Mouse (Mus musculus) liver, embryonic 14.5 days (tissue): ENCODE measurements around the gene Actn1. TPM values are rescaled to one million over a fixed set of nuclear protein-coding genes. Genes with fewer than 3 reads are reported as not detected.

ENCODE experiments used
- ATAC-seq: fragments of 200-750 bp; cut with Nextera tagmentation; 2 replicates; pipeline ENCODE4 v1.8.0; 2017; ENCODE audit warnings: moderate number of reproducible peaks, mild to moderate bottlenecking, moderate library complexity; ENCODE audit not compliant: insufficient read depth
- DNase-seq, 3 experiments: peaks; one replicate each; pipeline ENCODE4 v3.0.0-alpha.2; 2012 to 2013; ENCODE audit warnings: low read depth in 3 of 3, low spot score in 3 of 3
- H3K27ac ChIP-seq: fragments of 300-500 bp; sonication (generic); 2 replicates; pipeline ENCODE4 v1.5.1; 2014; ENCODE audit warnings: moderate library complexity, mild to moderate bottlenecking, control low read depth, inconsistent platforms
- H3K27me3 ChIP-seq: fragments of 300-500 bp; sonication (generic); 2 replicates; pipeline ENCODE4 v1.6.1; 2014; ENCODE audit warnings: mild to moderate bottlenecking, low read length, moderate library complexity; ENCODE audit not compliant: control insufficient read depth, insufficient read depth
- H3K36me3 ChIP-seq: fragments of 300-500 bp; sonication (generic); replicated peaks from 2 replicates; pipeline ENCODE4 v1.6.1; 2014; ENCODE audit warnings: low read depth; ENCODE audit not compliant: control insufficient read depth, insufficient read depth
- H3K4me1 ChIP-seq, 2 experiments: fragments of 200-500 bp in 1 of 2; fragments of 300-500 bp in 1 of 2; sonication (generic) in 1 of 2; replicated peaks; 2 replicates each; pipeline ENCODE4 v1.6.1; 2012 to 2014; ENCODE audit warnings: antibody characterized with exemption in 1 of 2, inconsistent platforms in 1 of 2, low read length in 1 of 2; ENCODE audit not compliant: control insufficient read depth in 2 of 2, insufficient read depth in 2 of 2
- H3K4me2 ChIP-seq: fragments of 300-500 bp; sonication (generic); 2 replicates; pipeline ENCODE4 v1.6.1; 2014; ENCODE audit warnings: low read depth, mild to moderate bottlenecking, control low read depth, moderate library complexity
- H3K4me3 ChIP-seq, 2 experiments: fragments of 200-500 bp in 1 of 2; fragments of 300-500 bp in 1 of 2; sonication (generic) in 1 of 2; 2 replicates each; pipeline ENCODE4 v1.5.1; 2012 to 2014; ENCODE audit warnings: low read depth in 2 of 2, low read length in 2 of 2, mild to moderate bottlenecking in 2 of 2, control low read depth in 1 of 2, inconsistent platforms in 1 of 2, moderate library complexity in 1 of 2; ENCODE audit not compliant: insufficient read depth in 1 of 2
- H3K9ac ChIP-seq: fragments of 300-500 bp; sonication (generic); replicated peaks from 2 replicates; pipeline ENCODE4 v1.6.1; 2014; ENCODE audit warnings: mild to moderate bottlenecking, control low read depth, moderate library complexity
- H3K9me3 ChIP-seq: fragments of 300-500 bp; sonication (generic); 2 replicates; pipeline ENCODE4 v1.6.1; 2016; ENCODE audit warnings: low read length, mixed read lengths; ENCODE audit not compliant: control insufficient read depth
- CTCF ChIP-seq: IDR thresholded peaks from 2 replicates; pipeline ENCODE4 v1.5.1; 2016; ENCODE audit warnings: antibody characterized with exemption, low read depth, control low read depth
- EP300 ChIP-seq: IDR thresholded peaks from 2 replicates; pipeline ENCODE4 v1.6.1; 2016; ENCODE audit warnings: antibody characterized with exemption, low read depth
- WGBS: fragments of 180-500 bp; shearing (Covaris S2); extraction: QIAGEN DNeasy Blood & Tissue Kit; methylation state at CpG from one replicate; pipeline ENCODE4 v1.1.7; 2014; ENCODE audit not compliant: insufficient replicate concordance; 5-methylcytosine and 5-hydroxymethylcytosine counted together
- polyA plus RNA-seq, 2 experiments: library from polyadenylated mRNA; depleted of rRNA in 1 of 2; stranded (reverse) in 1 of 2; unstranded in 1 of 2; fragments of >200 nt; fragmentation: Nextera tagmentation in 1 of 2; extraction: Ambion mirVana in 1 of 2; gene quantifications; 2 replicates each; pipeline versions ENCODE4 v1.2.1 to v1.2.3; 2012 to 2014

Gene Actn1
- polyA plus RNA-seq (2012; rRNA removed), result 9.8 and 14.0 TPM in 2 replicates
- polyA plus RNA-seq (2014; fragmentation: Nextera tagmentation; extraction: Ambion mirVana), result 5.6 and 6.9 TPM in 2 replicates

DNA sequence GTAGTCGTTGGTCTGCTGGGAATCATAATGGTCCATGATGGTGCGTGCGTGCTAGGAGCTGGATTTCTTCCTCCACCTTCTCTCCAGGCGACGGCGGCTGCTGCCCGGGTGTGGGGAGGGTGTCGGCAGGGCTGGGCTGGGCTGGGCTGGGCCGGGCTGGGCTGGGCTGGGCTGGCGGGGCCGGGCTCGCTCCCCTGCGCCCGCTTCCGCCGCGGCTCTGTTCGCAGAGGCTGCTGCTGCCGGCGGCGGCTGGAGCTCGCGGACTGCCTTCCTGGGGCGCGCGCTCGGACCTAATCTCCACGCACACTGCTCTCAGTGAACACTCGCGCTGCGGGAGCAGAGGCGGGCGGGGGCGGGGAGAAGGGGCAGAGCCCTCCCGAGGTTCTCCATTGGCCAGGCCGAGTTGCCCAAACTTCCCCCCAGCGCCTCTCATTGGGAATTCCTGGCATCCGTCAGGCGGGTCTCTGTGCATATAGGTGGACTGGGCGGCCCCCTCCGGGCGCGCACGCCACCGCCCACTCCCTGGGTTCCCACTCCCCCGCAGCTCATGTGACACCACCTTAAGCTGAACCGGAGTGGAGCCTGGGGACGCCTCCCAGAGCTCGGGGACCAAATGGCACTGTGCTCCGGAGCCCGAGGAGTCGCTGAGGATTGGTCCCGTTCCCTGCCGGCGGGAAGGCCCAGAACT lies at the start of gene Actn1:
Gene Actn1, minus strand, starts transcription at position 316 of the 688 bp plus-strand sequence.
- H3K27ac ChIP-seq, result no peak within 1 kb of the TSS
- H3K9me3 ChIP-seq, result no peaks in the 10 kb centered on the region
- DNase-seq (peak; percentile 42 to 50 (median 43)), ATAC-seq (peak; percentile 80)
- peak within 1 kb of the TSS; percentile 44 for H3K4me2 ChIP-seq
- H3K9ac ChIP-seq, result 0 out of 2 replicates have a peak within 1 kb of the TSS, but pooled peaks have one; percentile 35
- TF ChIP-seq CTCF (no peak), EP300 (no peak)
- H3K36me3 ChIP-seq, result no peaks in the 10 kb centered on the region
- no peaks in the 10 kb centered on the region for H3K4me1 ChIP-seq
- peaks cover 40% of the 10 kb centered on the region for H3K27me3 ChIP-seq
- peak within 1 kb of the TSS; percentile 54 to 65 for H3K4me3 ChIP-seq
- 0% methylated on average over 53 of the region's 55 CpGs for WGBS

DNA sequence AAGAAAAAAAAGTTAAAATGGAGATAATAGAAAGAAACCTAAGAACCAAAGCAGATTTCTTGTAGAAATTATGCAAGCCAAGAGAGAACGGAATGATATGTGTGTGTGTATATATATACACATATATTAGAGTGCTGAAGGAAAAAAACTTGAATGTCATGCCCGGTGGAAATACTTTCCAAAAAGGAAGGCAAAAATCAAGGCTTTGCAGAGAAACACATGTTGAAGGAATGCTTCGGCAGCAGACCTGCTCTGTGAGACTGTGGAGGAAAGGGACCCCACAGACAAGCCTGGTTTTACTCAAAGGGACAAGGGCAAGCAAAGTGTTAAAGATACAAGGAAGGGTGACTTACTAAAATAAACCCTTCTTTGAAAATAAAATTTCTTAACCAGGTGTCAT lies 47.4 kb upstream of the Actn1 start:
- Histone ChIP-seq H3K9me3 (no peaks in the 10 kb centered on the region), H3K4me3 (no peak overlapping the region), H3K4me2 (no peak overlapping the region), H3K4me1 (no peaks in the 10 kb centered on the region), H3K9ac (no peak overlapping the region), H3K27ac (no peak overlapping the region), H3K27me3 (no peaks in the 10 kb centered on the region), H3K36me3 (no peaks in the 10 kb centered on the region)
- TF ChIP-seq CTCF (no peak), EP300 (no peak)
- ATAC-seq (no peak), DNase-seq (no peak)
- 58% methylated on average over 3 of the region's 3 CpGs for WGBS

DNA sequence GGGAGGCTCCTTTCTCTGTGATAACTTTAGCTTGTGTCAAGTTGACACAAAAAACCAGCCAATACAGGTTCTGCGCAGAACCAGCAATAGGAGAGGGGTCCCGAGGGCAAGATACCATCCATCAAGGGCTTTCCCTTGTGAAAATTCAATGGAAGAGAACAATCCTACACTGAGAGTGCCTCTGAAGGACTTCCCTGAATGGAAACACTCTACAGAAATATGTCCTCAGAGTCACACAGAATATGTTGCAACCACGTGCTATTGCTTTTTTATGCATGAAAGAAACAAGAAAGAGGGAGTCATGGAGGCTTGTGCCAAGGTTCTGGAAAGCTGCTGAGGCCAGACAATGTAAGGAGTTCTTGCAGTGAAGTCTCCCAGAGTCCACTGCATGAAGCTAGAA lies 44.3 kb upstream of the Actn1 start:
- H3K4me3 ChIP-seq, result no peak overlapping the region
- no peaks in the 10 kb centered on the region for H3K27me3 ChIP-seq
- H3K9me3 ChIP-seq, result no peaks in the 10 kb centered on the region
- no peaks in the 10 kb centered on the region for H3K36me3 ChIP-seq
- H3K4me1 ChIP-seq, result no peaks in the 10 kb centered on the region
- no peak overlapping the region for H3K27ac ChIP-seq
- H3K4me2 ChIP-seq, result no peak overlapping the region
- ATAC-seq, result no peak
- H3K9ac ChIP-seq, result no peak overlapping the region
- WGBS, result 74% methylated on average over 3 of the region's 3 CpGs
- TF ChIP-seq EP300, result no peak
- TF ChIP-seq CTCF, result no peak
- DNase-seq, result no peak

DNA sequence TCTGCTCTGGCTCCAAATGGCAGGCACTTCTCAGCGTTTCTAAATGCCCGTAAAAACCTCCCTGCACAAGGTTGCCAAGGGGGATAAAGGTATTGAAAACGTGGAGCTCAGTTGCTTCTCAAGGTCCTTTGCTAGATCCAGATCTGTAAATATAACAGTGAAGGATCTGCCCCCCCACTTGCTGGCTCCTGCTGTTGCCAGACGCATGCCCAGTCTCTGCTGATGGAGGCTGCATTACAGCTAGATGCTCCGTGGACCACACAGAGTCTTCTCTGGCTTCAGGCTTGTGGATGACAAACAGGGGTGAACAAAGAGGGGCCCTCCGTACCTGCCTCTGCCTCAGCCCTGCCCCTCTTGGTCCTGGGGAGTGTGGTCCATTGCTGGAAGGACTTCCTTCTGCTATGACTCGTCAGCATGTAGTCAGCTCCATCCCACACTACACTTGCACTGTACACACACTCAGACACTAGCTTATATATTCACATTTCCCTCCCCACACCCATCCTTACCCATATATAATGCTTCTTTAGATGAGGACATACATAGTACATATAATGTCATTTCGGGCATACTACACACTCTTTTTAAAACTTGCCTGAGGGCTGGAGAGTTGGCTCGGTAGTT lies 40.8 kb upstream of the Actn1 start:
- no peak for DNase-seq
- no peaks in the 10 kb centered on the region for H3K36me3 ChIP-seq
- no peak for ATAC-seq
- H3K4me1 ChIP-seq, result no peaks in the 10 kb centered on the region
- no peaks in the 10 kb centered on the region for H3K27me3 ChIP-seq
- H3K4me3 ChIP-seq, result no peak overlapping the region
- TF ChIP-seq CTCF (no peak), EP300 (no peak)
- 57% methylated on average over 9 of the region's 9 CpGs for WGBS
- no peak overlapping the region for H3K4me2 ChIP-seq
- no peak overlapping the region for H3K27ac ChIP-seq
- no peak overlapping the region for H3K9ac ChIP-seq
- H3K9me3 ChIP-seq, result no peaks in the 10 kb centered on the region

DNA sequence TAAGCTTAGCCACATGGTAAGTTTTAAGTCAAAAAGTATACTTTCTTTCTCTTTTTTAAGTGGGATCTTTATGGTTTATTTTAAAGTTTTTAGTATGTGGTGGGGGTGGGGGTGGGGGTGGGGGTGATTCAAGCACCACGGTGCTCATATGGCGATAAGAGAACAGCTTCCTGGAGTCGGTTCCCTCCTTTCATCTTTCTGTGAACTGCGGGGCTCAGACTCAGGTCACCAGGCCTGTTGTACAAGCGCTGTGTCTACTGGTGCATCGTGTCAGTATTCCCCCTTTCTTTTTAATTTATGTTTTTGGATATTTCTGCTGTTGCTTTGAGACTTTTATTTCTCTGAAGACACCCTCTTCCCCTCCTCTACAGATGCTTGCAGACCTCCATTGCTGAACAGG lies 38.5 kb upstream of the Actn1 start:
- H3K4me1 ChIP-seq, result no peaks in the 10 kb centered on the region
- TF ChIP-seq CTCF, result no peak
- no peak for TF ChIP-seq EP300
- H3K9me3 ChIP-seq, result no peaks in the 10 kb centered on the region
- no peak overlapping the region for H3K4me2 ChIP-seq
- 49% methylated on average over 6 of the region's 6 CpGs for WGBS
- H3K4me3 ChIP-seq, result no peak overlapping the region
- no peak overlapping the region for H3K9ac ChIP-seq
- H3K27me3 ChIP-seq, result no peaks in the 10 kb centered on the region
- H3K27ac ChIP-seq, result no peak overlapping the region
- H3K36me3 ChIP-seq, result no peaks in the 10 kb centered on the region
- ATAC-seq, result no peak
- DNase-seq, result no peak
